Mouse (Mus musculus) thymus, adult 18-20 months (tissue): ENCODE measurements around the gene Fsd1l.

Source experiments
- DNase-seq, 2 experiments: peaks; one replicate each; pipeline ENCODE4 v3.0.0; 2022; ENCODE audit warnings: mixed read lengths in 2 of 2

Fsd1l gene

GRCm38 (mm10) chr4:53750391-53751120 is 119.3 kb downstream of the Fsd1l start:
- DNase-seq, result no peak
